Mouse (Mus musculus) liver, embryonic 14.5 days (tissue): ENCODE data around the gene Phactr4.

Experiments used
- CTCF ChIP-seq: IDR thresholded peaks from 2 replicates; pipeline ENCODE4 v1.5.1; 2016; ENCODE audit warnings: antibody characterized with exemption, low read depth, control low read depth
- EP300 ChIP-seq: IDR thresholded peaks from 2 replicates; pipeline ENCODE4 v1.6.1; 2016; ENCODE audit warnings: antibody characterized with exemption, low read depth

DNA sequence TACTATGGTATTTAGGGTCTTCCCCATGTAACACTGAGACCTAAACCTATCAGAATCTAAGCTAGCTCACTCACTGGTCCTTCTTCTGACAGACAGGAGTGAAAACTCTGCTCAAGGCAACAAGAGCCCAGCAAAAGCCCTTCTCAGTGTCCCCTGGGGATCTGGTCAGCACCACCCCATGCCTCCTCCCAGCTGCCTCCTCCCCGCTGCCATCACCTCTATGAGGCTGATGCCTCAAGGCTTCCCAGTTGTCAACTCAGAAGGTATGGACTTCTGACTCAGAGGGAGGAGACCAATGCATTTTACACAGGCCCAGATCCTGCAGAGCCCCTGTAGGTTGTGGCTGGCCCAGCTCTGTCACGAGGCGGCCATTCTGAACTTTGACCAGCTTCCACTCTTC is 80.8 kb downstream of the Phactr4 start:
- TF ChIP-seq CTCF (no peak), EP300 (no peak)
